Mouse (Mus musculus): ENCODE data around the gene Strada.

DNA sequence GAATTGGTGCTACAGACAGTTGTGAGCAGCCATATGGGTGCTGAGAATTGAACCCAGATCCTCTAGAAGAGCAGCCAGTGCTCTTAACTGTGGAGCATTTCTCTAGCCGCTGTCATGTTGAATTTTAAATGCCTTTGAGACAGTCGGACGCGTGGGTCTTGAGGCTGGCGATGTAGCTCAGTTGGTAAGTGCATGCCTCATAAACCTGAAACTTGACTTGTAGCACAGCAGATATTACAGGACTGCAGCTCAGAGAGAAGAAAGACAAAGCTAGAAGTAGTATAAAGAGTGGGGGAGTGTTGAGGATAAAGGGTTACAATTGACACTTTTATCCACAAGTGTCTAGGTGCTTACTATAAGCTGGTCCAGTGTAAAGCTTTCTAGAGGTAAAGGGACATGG lies 69.5 kb downstream of the Strada start:
- no peak for TF ChIP-seq POLR2A (IDR thresholded peaks at IDR 0.05; ENCODE audit: low read depth, low read length)
- no peak for TF ChIP-seq CTCF (IDR thresholded peaks at IDR 0.05; ENCODE audit: extremely low read depth, insufficient read depth, insufficient read length, insufficient replicate concordance)

All from spleen, adult 2 months (tissue).